17 mouse cellular contexts compared by ENCODE assay signal in the genomic region with DNA sequence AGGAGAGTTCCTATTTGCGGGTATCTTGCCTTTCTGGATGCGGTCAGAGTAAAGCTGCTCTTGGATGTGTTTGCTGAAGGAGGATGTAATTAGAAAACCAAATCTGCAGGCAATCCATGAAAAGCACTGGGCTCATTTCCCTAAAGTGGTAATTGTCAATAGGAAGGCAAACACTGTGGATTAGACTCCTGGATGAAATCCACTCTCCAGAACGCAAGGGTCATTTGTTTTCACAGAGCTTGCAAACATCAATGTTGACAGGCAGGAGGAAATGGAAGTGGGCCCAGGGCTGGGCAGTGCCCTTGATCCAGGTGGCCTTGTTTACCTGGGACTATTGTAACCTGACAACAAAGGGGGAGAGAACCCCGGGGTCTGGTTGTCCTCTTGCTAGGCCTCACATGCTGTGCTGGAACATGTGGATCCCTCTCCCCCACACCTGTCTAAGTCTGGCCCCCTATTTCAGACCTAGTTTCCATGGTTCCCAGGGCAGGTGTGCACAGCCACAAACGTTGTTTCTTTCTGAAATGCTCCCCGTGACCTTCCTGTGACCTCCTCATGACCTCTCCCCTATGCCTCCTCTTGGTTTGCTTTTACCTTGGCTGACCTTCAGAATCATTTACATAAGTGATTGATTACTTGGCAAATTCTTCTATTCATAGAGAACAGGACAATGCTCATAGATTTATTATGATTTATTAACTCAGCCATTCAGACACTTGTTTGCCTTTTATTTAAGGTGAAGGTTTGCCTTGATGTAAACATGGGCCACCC.
A peak's percentile ranks its signal among the peaks of the same experiment; 100 is the strongest.
DNase-seq lines count a peak whose midpoint lies in the region; ATAC-seq and TF ChIP-seq lines count a peak whose summit lies in the region.
"Had no signal": no experiment of that assay in that cellular context is flagged by ENCODE, and none has a peak within 500 bp of the region (broad histone marks: within the 10 kb centered on the region; RNA-seq: fewer than 3 reads in every experiment).

No protein-coding gene starts in this region.

- peaks cover 19% of the 10 kb centered on the region for H3K4me1 ChIP-seq in hindbrain, embryonic 15.5 days (replicated peaks)
- peaks cover 9% of the 10 kb centered on the region; the same call in 1 of the 2 replicates for H3K4me1 ChIP-seq in hindbrain, embryonic 14.5 days (replicated peaks; ENCODE audit: control insufficient read depth, insufficient read depth, low read length)
- H3K4me1 ChIP-seq in midbrain, embryonic 15.5 days, result peaks cover 5% of the 10 kb centered on the region; the same call in 1 of the 2 replicates
- peaks cover 4% of the 10 kb centered on the region for H3K4me1 ChIP-seq in midbrain, embryonic 11.5 days (ENCODE audit: control insufficient read depth, insufficient read depth, low read length)
- H3K4me1 ChIP-seq in hindbrain, postnatal 0 days (ENCODE audit: insufficient read depth, low read length), result peaks cover 6% of the 10 kb centered on the region; the same call in 1 of the 2 replicates
- H3K4me1 ChIP-seq in intestine, embryonic 15.5 days (replicated peaks), result peaks cover 9% of the 10 kb centered on the region; the same call in 1 of the 2 replicates
- H3K4me1 ChIP-seq: megakaryocyte, embryonic 14.5 days had no signal

- no peak for DNase-seq in hindbrain, embryonic 14.5 days (ENCODE audit: low spot score)
- no peak for DNase-seq in midbrain, embryonic 11.5 days (ENCODE audit: low spot score, missing footprints)
- DNase-seq in hindbrain, postnatal 0 days (ENCODE audit: low spot score), result peak; percentile 15
- no peak for DNase-seq in kidney, postnatal 4 days
- DNase-seq: adrenal gland, postnatal 36 days; cerebellum, postnatal 25 days; heart, adult 11 months; heart, postnatal 10 days; kidney, adult 18-20 months had no signal

- peak overlapping the region; percentile 57; the same call in 1 of the 2 replicates for H3K27ac ChIP-seq in hindbrain, embryonic 15.5 days (replicated peaks)
- H3K27ac ChIP-seq in hindbrain, embryonic 14.5 days, result no peak overlapping the region; the same call in 1 of the 2 replicates
- 0 out of 2 replicates have a peak overlapping the region, but pooled peaks have one; percentile 22 for H3K27ac ChIP-seq in midbrain, embryonic 15.5 days
- no peak overlapping the region for H3K27ac ChIP-seq in midbrain, embryonic 11.5 days (ENCODE audit: low read depth, low read length)
- H3K27ac ChIP-seq in hindbrain, postnatal 0 days, result no peak overlapping the region
- no peak overlapping the region for H3K27ac ChIP-seq in intestine, embryonic 15.5 days
- H3K27ac ChIP-seq: embryonic facial prominence, embryonic 15.5 days; forebrain, embryonic 12.5 days; limb, embryonic 15.5 days had no signal

- H3K9ac ChIP-seq in hindbrain, embryonic 15.5 days, result no peak overlapping the region
- no peak overlapping the region for H3K9ac ChIP-seq in hindbrain, embryonic 14.5 days
- H3K9ac ChIP-seq in midbrain, embryonic 15.5 days, result no peak overlapping the region
- H3K9ac ChIP-seq in midbrain, embryonic 11.5 days (ENCODE audit: low read length), result no peak overlapping the region
- no peak overlapping the region for H3K9ac ChIP-seq in hindbrain, postnatal 0 days (replicated peaks; ENCODE audit: low read length)
- H3K9ac ChIP-seq in intestine, embryonic 15.5 days, result no peak overlapping the region
- H3K9ac ChIP-seq: embryonic facial prominence, embryonic 15.5 days; forebrain, embryonic 12.5 days; limb, embryonic 15.5 days had no signal

- no peak for ATAC-seq in hindbrain, embryonic 15.5 days (ENCODE audit: low FRiP score, low read depth)
- no peak for ATAC-seq in hindbrain, embryonic 14.5 days (ENCODE audit: low FRiP score)
- 0 out of 2 replicates have a peak, but pooled peaks have one; percentile 27 for ATAC-seq in midbrain, embryonic 15.5 days (replicated peaks)
- ATAC-seq in midbrain, embryonic 11.5 days (ENCODE audit: low FRiP score), result no peak
- ATAC-seq in hindbrain, postnatal 0 days, result no peak
- no peak for ATAC-seq in intestine, embryonic 15.5 days
- ATAC-seq: activated CD4-positive, CD25-positive, alpha-beta regulatory T cell, adult 4 months had no signal

- H3K36me3 ChIP-seq in hindbrain, embryonic 15.5 days, result no peaks in the 10 kb centered on the region
- no peaks in the 10 kb centered on the region for H3K36me3 ChIP-seq in hindbrain, embryonic 14.5 days (replicated peaks; ENCODE audit: control insufficient read depth, insufficient read depth)
- H3K36me3 ChIP-seq in midbrain, embryonic 15.5 days (replicated peaks), result no peaks in the 10 kb centered on the region
- H3K36me3 ChIP-seq in midbrain, embryonic 11.5 days (ENCODE audit: control insufficient read depth, insufficient read depth, low read length), result no peaks in the 10 kb centered on the region
- H3K36me3 ChIP-seq in hindbrain, postnatal 0 days (ENCODE audit: insufficient read depth, low read length), result no peaks in the 10 kb centered on the region
- no peaks in the 10 kb centered on the region for H3K36me3 ChIP-seq in intestine, embryonic 15.5 days
- H3K36me3 ChIP-seq: embryonic facial prominence, embryonic 15.5 days; forebrain, embryonic 12.5 days; limb, embryonic 15.5 days had no signal

- no peaks in the 10 kb centered on the region for H3K9me3 ChIP-seq in hindbrain, embryonic 15.5 days
- H3K9me3 ChIP-seq in hindbrain, embryonic 14.5 days (ENCODE audit: control insufficient read depth, low read length), result no peaks in the 10 kb centered on the region
- no peaks in the 10 kb centered on the region for H3K9me3 ChIP-seq in midbrain, embryonic 15.5 days
- no peaks in the 10 kb centered on the region for H3K9me3 ChIP-seq in midbrain, embryonic 11.5 days (ENCODE audit: control insufficient read depth, low read length)
- H3K9me3 ChIP-seq in hindbrain, postnatal 0 days (ENCODE audit: low read length), result no peaks in the 10 kb centered on the region
- no peaks in the 10 kb centered on the region for H3K9me3 ChIP-seq in intestine, embryonic 15.5 days
- H3K9me3 ChIP-seq: embryonic facial prominence, embryonic 15.5 days; forebrain, embryonic 12.5 days; limb, embryonic 15.5 days had no signal

- no peak for TF ChIP-seq CTCF in hindbrain, postnatal 0 days (IDR thresholded peaks at IDR 0.05; ENCODE audit: low read depth)

- H3K27me3 ChIP-seq in hindbrain, embryonic 15.5 days, result no peaks in the 10 kb centered on the region
- no peaks in the 10 kb centered on the region for H3K27me3 ChIP-seq in hindbrain, embryonic 14.5 days (ENCODE audit: control insufficient read depth, insufficient read depth, low read length)
- H3K27me3 ChIP-seq in midbrain, embryonic 15.5 days (replicated peaks), result no peaks in the 10 kb centered on the region
- H3K27me3 ChIP-seq in midbrain, embryonic 11.5 days (ENCODE audit: control insufficient read depth, insufficient read depth, low read length), result no peaks in the 10 kb centered on the region; the same call in none of the 2 replicates
- no peaks in the 10 kb centered on the region for H3K27me3 ChIP-seq in hindbrain, postnatal 0 days (ENCODE audit: insufficient read depth, low read length)
- no peaks in the 10 kb centered on the region; the same call in 1 of the 2 replicates for H3K27me3 ChIP-seq in intestine, embryonic 15.5 days (replicated peaks)
- H3K27me3 ChIP-seq: embryonic facial prominence, embryonic 15.5 days; forebrain, embryonic 12.5 days; megakaryocyte, embryonic 14.5 days had no signal

- no peak overlapping the region for H3K4me3 ChIP-seq in hindbrain, embryonic 15.5 days
- H3K4me3 ChIP-seq in hindbrain, embryonic 14.5 days (replicated peaks; ENCODE audit: low read length), result no peak overlapping the region
- no peak overlapping the region for H3K4me3 ChIP-seq in midbrain, embryonic 15.5 days
- no peak overlapping the region for H3K4me3 ChIP-seq in midbrain, embryonic 11.5 days (ENCODE audit: low read depth, low read length)
- H3K4me3 ChIP-seq in hindbrain, postnatal 0 days (ENCODE audit: low read length), result no peak overlapping the region
- no peak overlapping the region for H3K4me3 ChIP-seq in intestine, embryonic 15.5 days (replicated peaks)
- H3K4me3 ChIP-seq: embryonic facial prominence, embryonic 15.5 days; forebrain, embryonic 12.5 days; limb, embryonic 15.5 days; megakaryocyte, embryonic 14.5 days had no signal

- H3K4me2 ChIP-seq in hindbrain, embryonic 15.5 days, result no peak overlapping the region
- no peak overlapping the region for H3K4me2 ChIP-seq in hindbrain, embryonic 14.5 days (replicated peaks)
- H3K4me2 ChIP-seq in midbrain, embryonic 15.5 days, result no peak overlapping the region
- H3K4me2 ChIP-seq in midbrain, embryonic 11.5 days, result no peak overlapping the region
- no peak overlapping the region for H3K4me2 ChIP-seq in hindbrain, postnatal 0 days (ENCODE audit: low read depth, low read length)
- H3K4me2 ChIP-seq in intestine, embryonic 15.5 days (replicated peaks), result no peak overlapping the region
- H3K4me2 ChIP-seq: embryonic facial prominence, embryonic 15.5 days; forebrain, embryonic 12.5 days; limb, embryonic 15.5 days had no signal

- 32% methylated on average over 6 of the region's 6 CpGs for WGBS in hindbrain, embryonic 15.5 days
- WGBS in hindbrain, embryonic 14.5 days, result 39% methylated on average over 6 of the region's 6 CpGs
- WGBS in midbrain, embryonic 15.5 days, result 44% methylated on average over 6 of the region's 6 CpGs
- WGBS in midbrain, embryonic 11.5 days, result 54% methylated on average over 6 of the region's 6 CpGs
- WGBS in hindbrain, postnatal 0 days, result 27% methylated on average over 6 of the region's 6 CpGs
- 43% methylated on average over 6 of the region's 6 CpGs for WGBS in intestine, embryonic 15.5 days

Comparison
In these comparisons a context has a peak if more than half of its experiments do, and no peak if none do; other contexts are left out.
1. H3K27ac ChIP-seq: peak in hindbrain, embryonic 15.5 days (single experiment) and midbrain, embryonic 15.5 days (single experiment); none in hindbrain, embryonic 14.5 days (single experiment), midbrain, embryonic 11.5 days (single experiment), hindbrain, postnatal 0 days (single experiment) and intestine, embryonic 15.5 days (single experiment).